Mouse (Mus musculus): ENCODE data around the gene Rnf150. TPM values are rescaled to one million over a fixed set of nuclear protein-coding genes. Genes with fewer than 3 reads are reported as not detected.

Rnf150 gene
- polyA plus RNA-seq (2014; fragmentation: Illumina TruSeq; extraction: RNeasy Lipid Tissue Mini Kit (QIAGEN cat#74804); ENCODE audit: low read depth, low replicate concordance): 3.5 TPM

GRCm38 (mm10) chr8:82863041-82863744, at the start of gene Rnf150:
Gene Rnf150 (plus strand): TSS chr8:82863356.

Other genes starting within 250 kb of the Rnf150 start
- gene Zfp330, start 89.2 kb upstream of the Rnf150 start, polyA plus RNA-seq (2014; fragmentation: Illumina TruSeq; extraction: RNeasy Lipid Tissue Mini Kit (QIAGEN cat#74804); ENCODE audit: low read depth, low replicate concordance): 52.4 TPM

Data from adipose tissue, adult 10 weeks (tissue).